Mouse (Mus musculus) intestine, embryonic 14.5 days (tissue): ENCODE data around the gene Tmco4. TPM values are rescaled to one million over a fixed set of nuclear protein-coding genes. Genes with fewer than 3 reads are reported as not detected.

Experiments used
- ATAC-seq: fragments of 200-750 bp; cut with Nextera tagmentation; replicated peaks from 2 replicates; pipeline ENCODE4 v1.8.0; 2017; ENCODE audit warnings: low read depth, moderate number of reproducible peaks, moderate TSS enrichment, moderate library complexity; ENCODE audit not compliant: low FRiP score, low TSS enrichment
- DNase-seq: peaks from one replicate; pipeline ENCODE4 v3.0.0-alpha.2; 2018; ENCODE audit warnings: low spot score
- H3K27ac ChIP-seq: fragments of 300-500 bp; sonication (generic); 2 replicates; pipeline ENCODE4 v1.5.1; 2014; ENCODE audit warnings: low read depth, mild to moderate bottlenecking, control low read depth
- H3K27me3 ChIP-seq: fragments of 300-500 bp; sonication (generic); replicated peaks from 2 replicates; pipeline ENCODE4 v1.6.1; 2014; ENCODE audit warnings: low read length, control low read depth; ENCODE audit not compliant: control insufficient read depth, insufficient read depth
- H3K36me3 ChIP-seq: fragments of 300-500 bp; sonication (generic); 2 replicates; pipeline ENCODE4 v1.6.1; 2014; ENCODE audit warnings: low read length, control low read depth; ENCODE audit not compliant: control insufficient read depth, insufficient read depth
- H3K4me1 ChIP-seq: fragments of 300-500 bp; sonication (generic); replicated peaks from 2 replicates; pipeline ENCODE4 v1.6.1; 2014; ENCODE audit warnings: low read length, control low read depth, mixed read lengths; ENCODE audit not compliant: control insufficient read depth, insufficient read depth
- H3K4me2 ChIP-seq: fragments of 300-500 bp; sonication (generic); 2 replicates; pipeline ENCODE4 v1.6.1; 2014; ENCODE audit warnings: low read length
- H3K4me3 ChIP-seq: fragments of 300-500 bp; sonication (generic); 2 replicates; pipeline ENCODE4 v1.5.1; 2014; ENCODE audit warnings: low read depth, low read length, control low read depth, mixed read lengths
- H3K9ac ChIP-seq: fragments of 300-500 bp; sonication (generic); 2 replicates; pipeline ENCODE4 v1.6.1; 2014; ENCODE audit warnings: mild to moderate bottlenecking, low read length
- H3K9me3 ChIP-seq: fragments of 300-500 bp; sonication (generic); 2 replicates; pipeline ENCODE4 v1.6.1; 2016; ENCODE audit warnings: low read length, control low read depth; ENCODE audit not compliant: control insufficient read depth
- WGBS: fragments of 180-500 bp; shearing (Covaris S2); extraction: QIAGEN DNeasy Blood & Tissue Kit; methylation state at CpG from one replicate; pipeline ENCODE4 v1.1.7; 2014; 5-methylcytosine and 5-hydroxymethylcytosine counted together
- polyA plus RNA-seq: library from polyadenylated mRNA; unstranded; fragments of >200 nt; fragmentation: Nextera tagmentation; extraction: Ambion mirVana; gene quantifications from 2 replicates; pipeline ENCODE4 v1.2.1, GENCODE M21; 2014

Tmco4 gene
- polyA plus RNA-seq, 1 experiment from 2014 or later: 10.0 TPM

DNA sequence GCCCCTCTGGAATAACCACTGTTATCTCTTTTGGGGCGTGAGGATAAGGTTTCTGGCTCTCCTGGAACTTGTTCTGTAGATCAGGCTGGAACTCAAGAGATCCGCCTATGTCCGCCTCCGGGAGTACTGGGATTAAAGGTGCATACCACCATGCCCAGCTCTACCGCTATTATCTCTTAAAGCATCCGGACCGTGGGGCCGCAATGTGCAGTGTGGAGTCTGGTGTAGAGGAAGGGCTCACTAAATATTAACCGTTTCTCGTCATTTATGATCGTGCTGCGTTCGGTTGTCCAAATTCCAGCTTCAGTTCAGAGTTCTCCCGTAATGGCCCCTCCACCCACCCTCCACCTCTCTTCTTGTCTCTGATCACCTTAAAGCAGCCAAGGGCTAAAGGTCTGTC is 45.7 kb downstream of the Tmco4 start:
- Histone ChIP-seq H3K36me3 (no peaks in the 10 kb centered on the region), H3K4me1 (no peaks in the 10 kb centered on the region), H3K9me3 (peaks cover 6% of the 10 kb centered on the region; the same call in 1 of the 2 replicates), H3K4me2 (no peak overlapping the region), H3K27me3 (no peaks in the 10 kb centered on the region), H3K9ac (no peak overlapping the region), H3K4me3 (no peak overlapping the region), H3K27ac (peak overlapping the region; percentile 19; the same call in 1 of the 2 replicates)
- WGBS: 65% methylated on average over 14 of the region's 14 CpGs
- ATAC-seq: no peak
- no peak for DNase-seq

DNA sequence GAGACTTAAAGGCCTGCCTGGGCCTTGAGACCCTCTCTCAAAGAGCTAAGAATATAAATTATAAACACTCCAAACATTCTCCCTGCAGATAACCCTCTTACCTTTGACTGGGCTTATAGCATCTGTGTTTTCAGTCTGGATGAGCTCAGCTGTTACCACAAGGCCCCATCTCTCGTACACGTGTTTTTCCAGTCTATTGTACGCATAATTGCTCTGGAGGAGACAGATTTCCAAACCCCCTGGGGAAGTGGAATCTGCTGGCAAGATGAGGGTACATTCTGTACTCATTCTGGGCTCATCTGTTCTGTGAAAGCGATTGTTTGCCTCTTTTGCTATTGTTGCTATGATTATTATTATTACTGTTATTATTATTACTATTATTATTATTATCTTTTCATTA is 46.3 kb downstream of the Tmco4 start:
- H3K27ac ChIP-seq: peak overlapping the region; percentile 19; the same call in 1 of the 2 replicates

DNA sequence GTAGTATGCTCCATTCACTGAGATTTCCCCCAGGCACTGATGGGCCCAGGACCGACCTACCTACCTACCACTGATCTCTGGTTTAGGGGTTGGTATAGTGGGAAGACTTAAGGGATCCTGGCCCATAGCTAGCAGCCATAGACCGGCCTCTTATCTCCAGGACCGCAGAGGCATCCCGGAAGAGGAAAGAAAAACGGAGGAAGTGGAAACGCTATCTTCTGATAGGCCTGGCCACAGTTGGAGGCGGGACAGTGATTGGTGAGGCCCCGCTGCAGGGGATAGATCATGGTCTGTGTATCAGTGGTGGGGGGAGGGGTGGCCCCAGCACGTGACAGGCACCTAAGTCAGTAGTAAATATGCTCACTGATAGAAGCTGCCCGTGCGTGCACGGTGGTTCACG is 46.7 kb downstream of the Tmco4 start:
- Histone ChIP-seq H3K36me3 (no peaks in the 10 kb centered on the region), H3K9ac (no peak overlapping the region), H3K9me3 (peaks cover 5% of the 10 kb centered on the region; the same call in 1 of the 2 replicates), H3K27me3 (no peaks in the 10 kb centered on the region), H3K4me3 (no peak overlapping the region), H3K4me1 (no peaks in the 10 kb centered on the region), H3K4me2 (no peak overlapping the region), H3K27ac (no peak overlapping the region; the same call in 1 of the 2 replicates)
- no peak for DNase-seq
- ATAC-seq: peak; percentile 75
- 55% methylated on average over 13 of the region's 13 CpGs for WGBS

More for the DNA sequence above, 46.3 kb downstream of the Tmco4 start:
- ATAC-seq: no peak
- Histone ChIP-seq H3K9me3 (peaks cover 6% of the 10 kb centered on the region; the same call in 1 of the 2 replicates), H3K9ac (no peak overlapping the region), H3K4me3 (no peak overlapping the region), H3K4me1 (no peaks in the 10 kb centered on the region), H3K36me3 (no peaks in the 10 kb centered on the region), H3K4me2 (no peak overlapping the region), H3K27me3 (no peaks in the 10 kb centered on the region)
- WGBS: 59% methylated on average over 4 of the region's 4 CpGs
- DNase-seq: no peak

DNA sequence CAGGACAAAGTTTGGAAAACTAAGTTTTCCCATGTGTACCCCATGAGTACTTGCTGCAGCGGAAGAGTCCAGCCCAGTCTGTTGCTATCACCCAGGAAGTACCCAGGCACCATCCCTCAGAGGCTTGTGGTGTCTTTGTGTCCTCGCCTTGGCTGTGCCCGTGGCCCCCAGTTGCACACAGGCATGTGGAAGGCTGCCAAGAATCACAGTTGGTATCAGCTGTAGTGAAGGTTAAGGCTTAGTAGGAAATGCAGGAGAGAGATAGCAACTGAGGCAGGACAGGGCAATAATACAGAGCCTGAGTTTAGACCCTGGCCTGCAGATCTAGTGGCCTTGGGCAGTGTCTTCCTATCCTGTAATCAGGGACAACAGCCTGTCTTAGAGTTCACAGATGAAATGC is 47.7 kb downstream of the Tmco4 start:
- no peak overlapping the region for H3K4me2 ChIP-seq

DNA sequence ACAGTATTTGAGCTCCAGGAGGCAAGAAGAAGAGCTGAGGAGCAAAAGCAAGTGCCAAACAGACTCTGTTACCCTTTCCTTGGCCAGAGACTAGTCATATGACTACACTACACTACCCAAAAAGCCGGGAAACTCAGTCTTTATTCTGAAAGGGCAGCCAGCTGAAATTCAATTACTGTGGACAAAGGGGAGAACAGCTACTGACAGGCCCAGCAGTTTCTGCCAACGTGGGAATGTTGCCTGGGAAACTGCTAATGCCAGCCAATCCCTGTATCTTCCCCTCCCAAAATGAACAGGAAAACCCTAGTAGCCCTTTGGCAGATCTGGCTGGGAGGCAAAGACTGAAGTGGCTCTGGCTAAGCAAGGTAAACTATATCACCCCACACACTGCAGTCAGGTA is 51.7 kb downstream of the Tmco4 start:
- DNase-seq (no peak), ATAC-seq (no peak)
- H3K4me3 ChIP-seq: no peak overlapping the region
- no peaks in the 10 kb centered on the region for H3K27me3 ChIP-seq
- WGBS: 42% methylated on average over 2 of the region's 2 CpGs
- H3K36me3 ChIP-seq: no peaks in the 10 kb centered on the region
- H3K9me3 ChIP-seq: no peaks in the 10 kb centered on the region
- no peak overlapping the region for H3K27ac ChIP-seq
- no peaks in the 10 kb centered on the region for H3K4me1 ChIP-seq
- H3K9ac ChIP-seq: no peak overlapping the region
- H3K4me2 ChIP-seq: no peak overlapping the region

More for the DNA sequence above, 47.7 kb downstream of the Tmco4 start:
- Histone ChIP-seq H3K27me3 (no peaks in the 10 kb centered on the region), H3K27ac (no peak overlapping the region), H3K9ac (no peak overlapping the region), H3K9me3 (no peaks in the 10 kb centered on the region), H3K36me3 (no peaks in the 10 kb centered on the region), H3K4me3 (no peak overlapping the region), H3K4me1 (no peaks in the 10 kb centered on the region)
- DNase-seq (no peak), ATAC-seq (no peak)
- WGBS: 87% methylated on average over 3 of the region's 3 CpGs

DNA sequence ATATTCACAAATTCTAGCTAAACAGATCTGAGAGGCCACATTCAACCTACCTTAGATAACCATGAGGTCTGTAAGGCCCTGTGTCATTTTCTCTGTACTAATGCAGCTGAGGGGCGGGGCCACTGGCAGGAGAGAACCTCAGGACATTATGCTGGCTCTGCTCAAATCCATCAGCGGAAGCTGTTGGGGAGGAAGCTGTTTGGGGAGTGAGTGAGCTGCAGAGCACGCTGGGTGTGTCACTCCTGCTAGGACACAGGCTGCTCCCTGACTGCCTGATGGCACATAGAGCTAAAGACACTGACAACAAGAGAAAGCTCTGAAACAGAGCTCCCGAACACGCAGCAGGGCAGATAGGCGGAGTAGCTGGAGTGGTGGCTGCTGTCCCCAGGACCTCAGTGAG is 58.0 kb downstream of the Tmco4 start:
- DNase-seq (no peak), ATAC-seq (no peak)
- Histone ChIP-seq H3K27ac (no peak overlapping the region), H3K4me3 (no peak overlapping the region), H3K36me3 (no peaks in the 10 kb centered on the region), H3K4me2 (no peak overlapping the region), H3K9me3 (no peaks in the 10 kb centered on the region), H3K9ac (no peak overlapping the region), H3K4me1 (no peaks in the 10 kb centered on the region), H3K27me3 (no peaks in the 10 kb centered on the region)
- WGBS: 62% methylated on average over 6 of the region's 6 CpGs

DNA sequence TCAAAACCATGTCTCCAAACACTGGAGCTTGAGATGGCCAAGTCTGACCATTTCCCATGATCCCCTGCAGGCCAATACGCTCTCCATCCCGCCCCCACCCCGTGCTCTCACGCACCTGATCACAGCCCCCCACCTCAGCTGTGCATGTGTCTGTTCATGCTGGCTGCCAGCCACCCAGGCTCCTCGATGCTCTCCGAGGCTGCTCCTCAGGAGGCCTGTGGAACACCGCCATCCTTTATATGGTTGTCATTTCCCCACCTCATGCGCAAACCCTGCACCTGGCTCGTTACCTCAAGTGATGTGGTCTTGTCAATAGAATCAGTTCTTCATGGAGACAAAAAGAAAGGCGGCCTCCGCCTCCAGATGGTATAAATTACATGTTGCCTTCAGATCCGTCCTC is 59.8 kb downstream of the Tmco4 start:
- Histone ChIP-seq H3K27me3 (no peaks in the 10 kb centered on the region), H3K27ac (no peak overlapping the region), H3K36me3 (no peaks in the 10 kb centered on the region), H3K4me3 (no peak overlapping the region), H3K4me2 (no peak overlapping the region), H3K4me1 (no peaks in the 10 kb centered on the region), H3K9me3 (no peaks in the 10 kb centered on the region), H3K9ac (no peak overlapping the region)
- 82% methylated on average over 12 of the region's 12 CpGs for WGBS
- no peak for ATAC-seq
- DNase-seq: no peak

DNA sequence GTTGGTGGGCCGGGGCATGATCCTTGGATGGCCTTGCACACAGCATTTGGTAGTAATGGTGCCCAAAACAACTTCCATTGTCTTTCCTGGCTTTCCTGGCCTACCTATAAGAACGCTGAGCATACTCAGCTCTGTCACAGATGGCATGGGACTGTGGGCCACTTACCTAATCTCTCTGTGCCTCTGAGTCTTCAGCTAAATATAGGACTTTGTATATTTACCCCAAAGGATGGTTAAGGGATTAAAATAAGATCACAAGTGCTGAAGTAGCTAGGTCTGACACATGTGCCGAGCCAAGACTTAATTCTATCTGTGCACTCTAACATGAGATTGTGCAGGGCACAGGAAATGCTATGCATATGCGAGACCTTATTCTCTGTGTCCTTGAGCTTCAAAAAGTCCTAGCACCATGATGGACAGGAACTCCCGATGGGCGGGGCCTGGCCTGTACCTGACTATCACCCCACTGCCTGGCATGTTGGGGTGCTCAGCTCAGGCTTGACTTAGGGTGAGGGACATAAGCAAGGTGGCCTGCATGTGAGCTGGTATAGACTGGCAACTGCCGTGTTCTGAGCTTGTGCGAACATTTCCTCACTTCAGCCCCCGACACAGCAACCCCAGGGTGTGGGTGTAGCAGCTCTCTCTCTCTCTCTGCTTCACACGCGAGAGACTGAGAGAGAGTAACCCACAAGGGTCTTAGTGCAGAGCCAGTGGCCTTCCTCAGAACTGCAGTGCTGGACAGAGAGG is 60.7 kb downstream of the Tmco4 start:
- peaks cover 4% of the 10 kb centered on the region; the same call in 1 of the 2 replicates for H3K4me1 ChIP-seq
- no peak overlapping the region for H3K9ac ChIP-seq
- no peaks in the 10 kb centered on the region for H3K27me3 ChIP-seq
- no peak overlapping the region for H3K4me3 ChIP-seq
- WGBS: 86% methylated on average over 11 of the region's 11 CpGs
- ATAC-seq: no peak
- H3K9me3 ChIP-seq: no peaks in the 10 kb centered on the region
- H3K27ac ChIP-seq: no peak overlapping the region
- no peaks in the 10 kb centered on the region for H3K36me3 ChIP-seq
- H3K4me2 ChIP-seq: no peak overlapping the region
- no peak for DNase-seq

DNA sequence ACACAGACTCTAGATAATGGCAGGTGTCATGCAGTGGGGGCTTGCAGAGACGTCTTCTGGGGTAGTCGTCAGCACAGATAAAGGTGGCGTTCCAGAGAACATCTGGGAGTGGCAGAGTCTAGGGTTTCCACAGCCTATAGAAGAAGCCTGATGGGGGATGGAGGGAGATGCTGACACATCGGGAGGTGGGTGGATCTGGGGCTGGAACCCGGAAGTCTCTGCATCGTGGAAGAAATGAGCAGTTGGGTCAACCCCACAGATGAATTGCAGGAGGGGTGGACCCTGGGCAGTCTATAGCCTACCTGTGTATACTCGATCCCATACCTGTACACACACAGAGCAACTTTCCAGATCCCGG is 61.3 kb downstream of the Tmco4 start:
- ATAC-seq (no peak), DNase-seq (no peak)
- no peak overlapping the region for H3K9ac ChIP-seq
- no peaks in the 10 kb centered on the region for H3K27me3 ChIP-seq
- H3K4me2 ChIP-seq: no peak overlapping the region
- no peaks in the 10 kb centered on the region for H3K9me3 ChIP-seq
- H3K27ac ChIP-seq: no peak overlapping the region
- peaks cover 4% of the 10 kb centered on the region; the same call in 1 of the 2 replicates for H3K4me1 ChIP-seq
- 76% methylated on average over 8 of the region's 8 CpGs for WGBS
- H3K4me3 ChIP-seq: no peak overlapping the region
- no peaks in the 10 kb centered on the region for H3K36me3 ChIP-seq
